Mouse (Mus musculus) heart, adult 2 months (tissue): ENCODE data around the gene Mfn1. TPM values are rescaled to one million over a fixed set of nuclear protein-coding genes. Genes with fewer than 3 reads are reported as not detected.

Experiments
- DNase-seq, 2 experiments: peaks; one replicate each; pipeline ENCODE4 v3.0.0; 2021
- H3K27ac ChIP-seq: fragments of 200-600 bp; 2 replicates; pipeline ENCODE4 v1.8.1; 2022
- H3K27me3 ChIP-seq: fragments of 200-500 bp; 2 replicates; pipeline ENCODE4 v1.6.1; 2012; ENCODE audit warnings: mild to moderate bottlenecking, low read length, inconsistent platforms, mixed read lengths; ENCODE audit not compliant: control insufficient read depth, insufficient read depth
- H3K36me3 ChIP-seq: fragments of 200-500 bp; 2 replicates; pipeline ENCODE4 v1.6.1; 2012; ENCODE audit warnings: low read length, inconsistent platforms; ENCODE audit not compliant: control insufficient read depth, insufficient read depth
- H3K4me1 ChIP-seq: fragments of 200-500 bp; 2 replicates; pipeline ENCODE4 v1.6.1; 2011; ENCODE audit warnings: low read length; ENCODE audit not compliant: control insufficient read depth, insufficient read depth
- H3K4me3 ChIP-seq: fragments of 200-600 bp; 2 replicates; pipeline ENCODE4 v1.8.1; 2022
- H3K79me2 ChIP-seq: fragments of 200-500 bp; replicated peaks from 2 replicates; pipeline ENCODE4 v1.6.1; 2012; ENCODE audit warnings: mild to moderate bottlenecking, inconsistent platforms, low read length, moderate library complexity, mixed read lengths; ENCODE audit not compliant: control insufficient read depth, insufficient read depth
- H3K9ac ChIP-seq: fragments of 200-500 bp; 2 replicates; pipeline ENCODE4 v1.6.1; 2012; ENCODE audit warnings: low read depth, mild to moderate bottlenecking, control low read depth, inconsistent platforms, low read length, mixed read lengths
- CTCF ChIP-seq: fragments of 200-600 bp; IDR thresholded peaks from 2 replicates; pipeline ENCODE4 v1.8.1; 2022; ENCODE audit warnings: antibody characterized with exemption, mild to moderate bottlenecking, moderate library complexity
- EP300 ChIP-seq: fragments of 200-500 bp; IDR thresholded peaks from 2 replicates; pipeline ENCODE4 v1.6.1; 2011; ENCODE audit warnings: low read depth, low read length, control low read depth; ENCODE audit not compliant: insufficient read depth
- POLR2A ChIP-seq: fragments of 200-500 bp; IDR thresholded peaks from 2 replicates; pipeline ENCODE4 v1.6.1; 2011; ENCODE audit warnings: mild to moderate bottlenecking, low read depth, low read length, control low read depth; ENCODE audit not compliant: insufficient read depth
- WGBS: fragments of 180-500 bp; shearing (Covaris S2); methylation state at CpG from one replicate; pipeline ENCODE4 v1.1.7; 2018; 5-methylcytosine and 5-hydroxymethylcytosine counted together
- intact Hi-C: fragments of 180-260 bp; cut with DNase I; formaldehyde crosslinking; loops from one replicate; pipeline ENCODE4 v1.15.1; 2025
- polyA plus RNA-seq: library from polyadenylated mRNA; depleted of rRNA; stranded (reverse); fragments of >200 nt; gene quantifications from 2 replicates; pipeline ENCODE4 v1.2.3, GENCODE M21; 2012; rRNA removed
- total RNA-seq, 2 experiments: library from RNA; stranded (reverse); gene quantifications; 2 replicates each; pipeline ENCODE4 v1.2.3; 2021

Mfn1 gene
- total and polyA plus RNA-seq, 3 experiments: 80.0 to 501 (median 384) TPM

DNA sequence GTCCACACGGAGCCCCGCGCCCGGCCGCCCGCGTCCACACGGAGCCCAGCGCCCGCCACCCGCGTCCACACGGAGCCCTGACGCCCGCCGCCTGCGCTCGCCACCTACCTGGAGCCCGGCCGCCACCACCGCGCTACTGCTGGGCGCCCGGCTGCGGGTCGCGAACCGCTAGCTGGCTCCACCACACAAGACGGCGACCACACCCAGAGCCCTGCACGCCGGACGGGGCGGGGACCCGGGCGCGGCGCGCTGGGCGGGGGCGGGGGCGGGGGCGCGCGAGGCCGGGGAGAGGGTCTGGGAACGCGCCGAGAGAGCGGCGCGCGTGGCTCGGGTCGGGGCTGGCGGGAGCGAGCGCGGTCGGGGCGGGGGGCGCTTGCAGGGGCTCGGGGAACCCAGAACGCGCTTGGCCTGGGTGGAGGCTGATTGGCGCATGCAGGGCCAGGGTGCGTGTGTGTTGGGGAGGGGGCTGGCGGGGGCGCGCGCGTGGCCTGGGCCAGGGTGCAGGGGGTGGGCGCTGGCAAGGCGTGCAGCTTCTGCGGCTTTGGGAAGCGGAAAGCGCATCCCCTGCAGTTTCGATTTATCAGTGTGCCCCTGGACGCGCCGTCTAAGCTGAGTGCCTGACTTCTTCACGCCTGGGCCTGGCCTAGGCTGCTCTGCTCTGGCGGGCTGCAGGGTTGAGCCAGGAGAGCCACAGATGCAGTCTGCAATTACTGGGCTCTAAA is 87.2 kb downstream of the Mfn1 start, which contains the start of gene Gnb4:
Gnb4 (minus strand) TSS at position 255 of the 722 bp plus-strand sequence.
- H3K4me3 ChIP-seq: peak within 1 kb of the TSS; percentile 63
- H3K4me1 ChIP-seq: peaks cover 3% of the 10 kb centered on the region
- intact Hi-C loops: loop anchor here (5.0 kb wide), 1 partner anchor 51 kb away; no protein-coding TSS in a partner anchor
- peak within 1 kb of the TSS; percentile 98 for H3K9ac ChIP-seq
- H3K36me3 ChIP-seq: no peaks in the 10 kb centered on the region
- no peaks in the 10 kb centered on the region for H3K79me2 ChIP-seq
- no peaks in the 10 kb centered on the region for H3K27me3 ChIP-seq
- WGBS: 2% methylated on average over 76 of the region's 83 CpGs
- TF ChIP-seq EP300 (no peak), POLR2A (no peak), CTCF (no peak)
- peak within 1 kb of the TSS; percentile 70 for H3K27ac ChIP-seq
- peak; percentile 76 to 78 for DNase-seq

DNA sequence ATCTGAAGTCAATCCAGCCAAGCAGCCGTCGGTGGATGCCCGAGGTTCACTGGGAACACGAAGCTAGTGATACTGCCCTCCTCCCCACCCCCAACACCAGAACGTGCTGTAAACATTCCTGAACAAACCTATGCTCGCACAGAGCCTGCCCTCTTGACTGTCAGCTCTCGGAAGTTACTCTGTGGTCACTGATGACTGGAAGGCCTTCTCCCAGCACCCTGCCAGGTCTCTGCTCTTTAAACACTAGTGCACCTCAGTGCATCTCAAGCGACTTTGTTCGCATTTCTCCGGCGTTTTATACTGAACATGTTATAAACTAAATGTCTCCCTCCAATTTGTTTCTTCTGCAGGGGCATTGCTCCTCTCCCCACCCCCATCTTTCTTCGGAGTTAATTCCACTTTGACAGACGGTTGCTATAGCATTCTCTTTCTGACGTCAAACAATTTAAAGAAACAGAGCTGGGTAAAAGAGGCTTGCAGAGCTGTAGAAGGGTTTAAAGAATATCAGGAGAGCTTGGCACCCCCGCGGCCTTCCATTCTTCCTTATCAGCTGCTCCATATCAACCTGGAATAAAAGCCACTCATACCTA is 87.9 kb downstream of the Mfn1 start:
- no peak for TF ChIP-seq POLR2A
- no peak for TF ChIP-seq CTCF
- TF ChIP-seq EP300: no peak
- H3K4me3 ChIP-seq: peak overlapping the region; percentile 63
- no peaks in the 10 kb centered on the region for H3K27me3 ChIP-seq
- no peaks in the 10 kb centered on the region for H3K79me2 ChIP-seq
- DNase-seq: no peak
- intact Hi-C loops: loop anchor here (5.0 kb wide), 1 partner anchor 50 kb away; no protein-coding TSS in a partner anchor
- no peaks in the 10 kb centered on the region for H3K36me3 ChIP-seq
- no peak overlapping the region for H3K9ac ChIP-seq
- peak overlapping the region; percentile 53 for H3K27ac ChIP-seq
- peaks cover 2% of the 10 kb centered on the region for H3K4me1 ChIP-seq
- WGBS: 36% methylated on average over 16 of the region's 16 CpGs

DNA sequence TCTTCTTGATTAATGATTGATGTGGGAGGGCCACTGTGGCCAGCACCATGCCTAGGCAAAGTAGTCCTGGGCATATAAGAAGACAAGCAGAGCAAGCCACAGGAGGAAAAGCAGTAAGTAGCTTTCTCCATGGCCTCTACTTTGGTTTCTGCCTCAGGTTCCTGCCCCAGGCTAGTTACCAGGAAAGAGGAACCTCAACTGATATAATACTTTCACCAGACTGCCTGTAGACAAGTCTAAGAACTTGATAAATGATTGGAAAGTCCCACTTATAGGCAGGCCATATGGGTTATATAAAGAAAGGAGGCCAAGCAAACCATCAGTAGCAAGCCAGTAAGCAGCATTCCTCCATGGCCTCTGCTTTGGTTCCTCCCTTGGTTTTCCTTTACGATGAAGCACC is 92.4 kb downstream of the Mfn1 start:
- TF ChIP-seq EP300 (no peak), CTCF (no peak), POLR2A (no peak)
- H3K9ac ChIP-seq: no peak overlapping the region
- H3K27ac ChIP-seq: no peak overlapping the region
- no peaks in the 10 kb centered on the region for H3K79me2 ChIP-seq
- DNase-seq: no peak
- no peaks in the 10 kb centered on the region for H3K27me3 ChIP-seq
- intact Hi-C loops: no loop called here
- H3K4me3 ChIP-seq: no peak overlapping the region
- no peaks in the 10 kb centered on the region for H3K36me3 ChIP-seq
- WGBS: 86% methylated on average over 1 of the region's 1 CpGs
- H3K4me1 ChIP-seq: no peaks in the 10 kb centered on the region

DNA sequence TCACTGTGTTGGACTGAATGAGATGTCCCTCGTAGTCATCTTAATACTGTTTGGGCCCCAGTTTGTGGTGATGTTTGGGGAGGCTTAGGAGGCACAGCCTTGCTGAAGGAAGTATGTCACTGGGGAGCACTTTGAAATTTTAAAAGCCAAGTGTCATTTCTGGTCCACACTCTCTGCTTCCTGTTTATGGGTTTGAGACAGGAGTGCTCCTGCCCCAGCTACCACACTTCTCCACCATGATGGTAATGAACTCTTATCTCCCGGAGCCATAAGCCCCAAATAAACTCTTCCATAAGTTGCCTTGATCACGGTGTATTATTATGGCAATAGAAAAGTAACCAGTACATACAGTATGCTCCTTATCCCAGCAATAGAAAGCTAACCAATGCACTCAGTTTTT is 92.8 kb downstream of the Mfn1 start:
- no peaks in the 10 kb centered on the region for H3K4me1 ChIP-seq
- H3K27ac ChIP-seq: no peak overlapping the region
- no peaks in the 10 kb centered on the region for H3K79me2 ChIP-seq
- no peaks in the 10 kb centered on the region for H3K27me3 ChIP-seq
- intact Hi-C loops: no loop called here
- no peak for DNase-seq
- no peaks in the 10 kb centered on the region for H3K36me3 ChIP-seq
- TF ChIP-seq CTCF (no peak), POLR2A (no peak), EP300 (no peak)
- H3K4me3 ChIP-seq: no peak overlapping the region
- no peak overlapping the region for H3K9ac ChIP-seq
- WGBS: 87% methylated on average over 3 of the region's 3 CpGs

DNA sequence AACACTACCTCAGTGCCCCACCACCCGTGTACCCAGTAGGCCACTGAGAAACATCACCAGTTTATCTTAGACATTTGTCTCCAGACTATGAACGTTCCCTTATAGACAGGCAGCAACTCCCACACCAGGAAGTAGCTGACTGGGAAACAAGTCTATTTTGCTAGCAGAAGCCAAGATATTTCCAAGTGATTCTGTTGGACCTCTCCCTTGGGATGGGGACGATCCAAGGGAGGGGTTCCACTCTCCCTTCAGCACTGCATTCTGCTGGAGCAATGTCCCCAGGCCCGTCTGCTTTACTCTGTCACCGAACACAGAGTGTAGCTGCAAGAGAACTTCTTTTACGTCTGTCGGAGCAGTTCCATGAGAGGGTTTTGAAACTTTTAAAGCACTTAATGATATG is 98.9 kb downstream of the Mfn1 start:
- no peak overlapping the region for H3K27ac ChIP-seq
- H3K9ac ChIP-seq: no peak overlapping the region
- WGBS: 44% methylated on average over 7 of the region's 7 CpGs
- H3K27me3 ChIP-seq: no peaks in the 10 kb centered on the region
- intact Hi-C loops: no loop called here
- H3K4me1 ChIP-seq: no peaks in the 10 kb centered on the region
- H3K79me2 ChIP-seq: no peaks in the 10 kb centered on the region
- DNase-seq: peak in 1 of 2 experiments; percentile 42
- TF ChIP-seq POLR2A (no peak), CTCF (no peak), EP300 (no peak)
- no peaks in the 10 kb centered on the region for H3K36me3 ChIP-seq
- H3K4me3 ChIP-seq: no peak overlapping the region

Other genes with a start within 250 kb of the Mfn1 start
- 1 to 10 TPM; 5.9 to 6.1 TPM for gene Zmat3, start 163.5 kb upstream of the Mfn1 start, total RNA-seq
- gene Zmat3, start 163.5 kb upstream of the Mfn1 start, polyA plus RNA-seq: 4.4 and 7.3 TPM in 2 replicates
- gene Pik3ca, start 131.8 kb upstream of the Mfn1 start, total RNA-seq: 10 to 100 TPM; 43.5 to 48.5 TPM
- gene Pik3ca, start 131.8 kb upstream of the Mfn1 start, polyA plus RNA-seq: 6.5 and 13.4 TPM in 2 replicates
- not detected for gene Kcnmb3, start 37.2 kb upstream of the Mfn1 start, total RNA-seq
- gene Kcnmb3, start 37.2 kb upstream of the Mfn1 start, polyA plus RNA-seq: not detected in 2 replicates
- 10 to 100 TPM; 22.1 to 28.0 TPM for gene Zfp639, start 19.2 kb upstream of the Mfn1 start, total RNA-seq
- gene Zfp639, start 19.2 kb upstream of the Mfn1 start, polyA plus RNA-seq: 20.6 and 26.2 TPM in 2 replicates
- 10 to 100 TPM; 12.4 to 15.5 TPM for gene Gnb4, start 87.1 kb downstream of the Mfn1 start, total RNA-seq
- gene Gnb4, start 87.1 kb downstream of the Mfn1 start, polyA plus RNA-seq: 18.5 and 36.0 TPM in 2 replicates
- 10 to 100 TPM; 22.1 to 22.9 TPM for gene Actl6a, start 176.8 kb downstream of the Mfn1 start, total RNA-seq
- gene Actl6a, start 176.8 kb downstream of the Mfn1 start, polyA plus RNA-seq: 11.1 and 18.1 TPM in 2 replicates
- gene Ndufb5, start 207.5 kb downstream of the Mfn1 start, total RNA-seq: 100 to 1,000 TPM; 793 to 933 TPM
- 925 and 1,211 TPM in 2 replicates for gene Ndufb5, start 207.5 kb downstream of the Mfn1 start, polyA plus RNA-seq
- 10 to 100 TPM; 39.3 to 44.8 TPM for gene Mrpl47, start 208.1 kb downstream of the Mfn1 start, total RNA-seq
- gene Mrpl47, start 208.1 kb downstream of the Mfn1 start, polyA plus RNA-seq: 4.8 and 10.8 TPM in 2 replicates